Mouse (Mus musculus) embryonic fibroblast, embryonic 13.5 days (primary cell): ENCODE data around the gene Zfp825.

ENCODE experiments used
- CTCF ChIP-seq: IDR thresholded peaks from 2 replicates; pipeline ENCODE4 v1.5.1; 2011; ENCODE audit warnings: mild to moderate bottlenecking, control low read depth, low read length, moderate library complexity, borderline replicate concordance; ENCODE audit not compliant: insufficient read depth
- POLR2A ChIP-seq: IDR thresholded peaks from 2 replicates; pipeline ENCODE4 v1.6.1; 2011; ENCODE audit warnings: low read depth, mild to moderate bottlenecking, control low read depth, low read length, moderate library complexity

- TF ChIP-seq CTCF, result no peak
- TF ChIP-seq POLR2A, result peak; percentile 78
These were observed 28.9 kb upstream of the Zfp825 start for GRCm38 (mm10) chr13:74522481-74523237.
